Mouse (Mus musculus): ENCODE results near the gene Fem1a. TPM values are rescaled to one million over a fixed set of nuclear protein-coding genes. Genes with fewer than 3 reads are reported as not detected.

Fem1a gene
- polyA plus RNA-seq, 1 experiment from 2014 or later = 25.6 TPM

DNA sequence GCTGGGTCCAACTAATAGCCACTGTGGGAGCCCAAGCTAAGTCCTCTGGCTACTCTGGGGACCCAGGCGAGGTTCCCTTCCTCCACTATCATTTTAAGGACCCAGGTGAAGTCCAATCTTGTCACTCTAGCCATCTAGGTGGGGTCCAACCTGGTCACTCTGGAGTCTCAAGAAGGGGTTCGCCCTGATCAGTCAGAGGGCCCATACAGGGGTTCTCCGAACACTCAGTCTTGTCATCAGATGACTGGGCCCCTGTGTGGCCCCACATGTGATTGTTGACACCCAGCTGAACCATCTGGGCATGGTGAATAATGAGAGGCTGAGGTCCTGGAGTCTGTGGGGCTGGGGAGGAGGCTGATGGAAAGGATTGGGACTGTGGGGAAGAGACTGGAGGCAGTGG, 13.1 kb downstream of the Fem1a start:
- Histone ChIP-seq H3K27ac (ENCODE audit: low read length) (peak overlapping the region; percentile 92), H3K27me3 (ENCODE audit: control insufficient read depth, insufficient read depth, low read length) (no peaks in the 10 kb centered on the region), H3K9ac (ENCODE audit: low read length) (peak overlapping the region; percentile 70), H3K9me3 (replicated peaks; ENCODE audit: control insufficient read depth, low read length) (no peaks in the 10 kb centered on the region), H3K36me3 (ENCODE audit: control insufficient read depth, insufficient read depth) (peaks cover 22% of the 10 kb centered on the region), H3K4me3 (ENCODE audit: low read length) (peak overlapping the region; percentile 53), H3K4me2 (ENCODE audit: low read depth, low read length) (peak overlapping the region; percentile 77), H3K4me1 (ENCODE audit: control insufficient read depth, insufficient read depth, low read length) (peaks cover 17% of the 10 kb centered on the region)
- no peak for ATAC-seq (replicated peaks; ENCODE audit: extremely low read depth, insufficient read depth, low FRiP score)
- WGBS = 71% methylated on average over 3 of the region's 3 CpGs

DNA sequence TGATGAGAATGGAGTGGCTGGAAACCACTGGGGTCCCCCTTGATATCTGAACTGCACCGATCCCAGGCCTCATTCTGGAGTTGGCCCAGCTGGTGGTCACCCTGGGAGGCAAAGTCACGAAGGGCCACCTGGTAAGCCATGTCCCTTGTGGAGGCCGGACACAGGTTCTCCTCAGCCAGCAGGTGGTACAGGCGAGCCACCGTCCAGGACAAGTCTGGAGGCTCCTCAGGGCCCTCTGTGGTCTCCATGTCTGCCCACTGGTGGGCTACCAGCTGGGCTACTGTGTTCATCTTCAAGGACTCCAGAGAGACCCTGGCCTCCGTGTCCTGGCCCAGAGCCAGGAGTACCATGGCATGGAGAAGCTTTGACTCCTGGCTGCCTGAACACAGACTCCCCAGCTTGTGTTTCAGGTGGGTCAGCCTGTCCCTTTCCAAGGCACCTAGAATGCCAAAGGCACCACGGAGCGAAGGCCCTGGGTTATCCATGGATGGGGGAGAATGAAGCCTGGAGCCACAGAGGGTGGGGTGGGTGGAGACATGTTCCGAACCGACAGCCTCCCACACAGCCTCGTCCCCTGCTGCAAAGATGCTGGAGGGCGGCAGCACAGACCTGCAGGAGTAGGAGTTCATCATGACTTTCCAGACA, 15.1 kb downstream of the Fem1a start:
- Histone ChIP-seq H3K36me3 (ENCODE audit: control insufficient read depth, insufficient read depth) (peaks cover 22% of the 10 kb centered on the region), H3K4me1 (ENCODE audit: control insufficient read depth, insufficient read depth, low read length) (peaks cover 17% of the 10 kb centered on the region), H3K4me2 (ENCODE audit: low read depth, low read length) (no peak overlapping the region), H3K4me3 (ENCODE audit: low read length) (no peak overlapping the region), H3K9me3 (replicated peaks; ENCODE audit: control insufficient read depth, low read length) (no peaks in the 10 kb centered on the region), H3K9ac (ENCODE audit: low read length) (no peak overlapping the region; the same call in 1 of the 2 replicates), H3K27me3 (ENCODE audit: control insufficient read depth, insufficient read depth, low read length) (no peaks in the 10 kb centered on the region), H3K27ac (ENCODE audit: low read length) (no peak overlapping the region)
- 86% methylated on average over 12 of the region's 12 CpGs for WGBS
- no peak for ATAC-seq (replicated peaks; ENCODE audit: extremely low read depth, insufficient read depth, low FRiP score)

DNA sequence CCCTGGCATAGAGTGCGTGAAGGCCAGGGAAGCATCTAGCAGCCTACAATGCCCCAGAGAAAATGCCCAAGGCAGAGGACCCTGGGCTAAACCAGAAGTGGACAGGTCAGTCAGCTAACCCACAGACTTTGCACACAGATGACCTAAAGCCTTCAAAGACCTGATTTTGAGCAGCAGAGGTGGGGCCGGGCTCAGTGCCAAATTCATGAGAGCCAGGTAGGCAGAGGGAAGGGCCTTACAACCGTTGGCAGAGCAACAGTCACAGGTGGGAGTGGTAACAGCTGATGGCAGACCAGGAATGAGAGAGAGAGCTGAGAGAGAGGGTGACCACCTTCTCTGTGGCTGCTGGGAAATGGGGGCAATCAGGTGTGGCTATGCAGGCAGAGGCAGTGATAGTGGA, 16.0 kb downstream of the Fem1a start:
- peaks cover 22% of the 10 kb centered on the region for H3K36me3 ChIP-seq (ENCODE audit: control insufficient read depth, insufficient read depth)
- no peak overlapping the region for H3K27ac ChIP-seq (ENCODE audit: low read length)
- H3K27me3 ChIP-seq (ENCODE audit: control insufficient read depth, insufficient read depth, low read length) = no peaks in the 10 kb centered on the region
- ATAC-seq (replicated peaks; ENCODE audit: extremely low read depth, insufficient read depth, low FRiP score) = no peak
- peaks cover 25% of the 10 kb centered on the region for H3K4me1 ChIP-seq (ENCODE audit: control insufficient read depth, insufficient read depth, low read length)
- WGBS = 67% methylated on average over 3 of the region's 3 CpGs
- H3K9me3 ChIP-seq (replicated peaks; ENCODE audit: control insufficient read depth, low read length) = no peaks in the 10 kb centered on the region
- H3K4me3 ChIP-seq (ENCODE audit: low read length) = no peak overlapping the region
- no peak overlapping the region for H3K4me2 ChIP-seq (ENCODE audit: low read depth, low read length)
- no peak overlapping the region for H3K9ac ChIP-seq (ENCODE audit: low read length)

DNA sequence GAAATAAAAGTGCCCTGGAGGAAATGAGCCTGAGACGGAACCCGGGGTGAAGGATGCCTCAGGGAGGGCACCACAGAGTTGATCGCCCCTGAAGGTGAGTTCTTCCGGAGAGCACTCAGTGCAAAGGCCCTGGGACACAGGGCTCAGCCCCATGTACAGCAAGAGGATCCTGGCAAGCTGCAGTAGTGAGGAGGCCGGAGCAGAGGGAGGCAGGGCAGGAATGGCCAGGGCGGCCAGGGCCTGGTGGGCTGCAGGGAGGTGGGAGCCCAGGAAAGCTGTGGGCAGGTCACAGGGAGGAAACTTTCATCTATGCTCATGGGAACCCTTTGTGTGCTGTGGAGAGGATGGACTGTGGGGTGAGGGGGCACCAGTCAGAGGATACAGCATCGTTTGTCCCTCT, 16.9 kb downstream of the Fem1a start:
- Histone ChIP-seq H3K36me3 (ENCODE audit: control insufficient read depth, insufficient read depth) (peaks cover 23% of the 10 kb centered on the region), H3K27ac (ENCODE audit: low read length) (no peak overlapping the region), H3K27me3 (ENCODE audit: control insufficient read depth, insufficient read depth, low read length) (no peaks in the 10 kb centered on the region), H3K4me1 (ENCODE audit: control insufficient read depth, insufficient read depth, low read length) (peaks cover 30% of the 10 kb centered on the region), H3K9me3 (replicated peaks; ENCODE audit: control insufficient read depth, low read length) (no peaks in the 10 kb centered on the region), H3K4me2 (ENCODE audit: low read depth, low read length) (no peak overlapping the region), H3K4me3 (ENCODE audit: low read length) (no peak overlapping the region), H3K9ac (ENCODE audit: low read length) (no peak overlapping the region)
- ATAC-seq (replicated peaks; ENCODE audit: extremely low read depth, insufficient read depth, low FRiP score) = no peak
- 80% methylated on average over 7 of the region's 7 CpGs for WGBS

DNA sequence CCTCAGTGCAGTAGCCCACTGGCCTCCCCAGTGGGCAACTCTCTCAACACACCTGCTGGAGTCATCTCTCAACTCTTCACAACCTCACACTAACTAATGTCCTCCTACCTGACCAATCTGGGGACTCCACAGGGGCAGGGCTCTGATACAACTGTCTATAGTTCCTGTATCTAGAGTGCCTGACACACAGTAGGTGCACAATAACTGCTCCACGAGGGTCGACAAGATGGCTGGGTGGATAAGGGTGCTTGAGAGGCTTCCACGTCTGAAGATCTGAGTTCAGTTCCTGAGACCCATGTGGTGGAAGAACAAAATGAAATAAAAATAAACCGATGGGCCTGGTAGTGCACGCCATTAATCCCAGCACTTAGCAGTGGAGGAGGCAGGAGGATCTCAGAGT, 17.4 kb downstream of the Fem1a start:
- Histone ChIP-seq H3K9me3 (replicated peaks; ENCODE audit: control insufficient read depth, low read length) (no peaks in the 10 kb centered on the region), H3K9ac (ENCODE audit: low read length) (no peak overlapping the region), H3K4me1 (ENCODE audit: control insufficient read depth, insufficient read depth, low read length) (peaks cover 30% of the 10 kb centered on the region), H3K4me3 (ENCODE audit: low read length) (no peak overlapping the region), H3K27me3 (ENCODE audit: control insufficient read depth, insufficient read depth, low read length) (no peaks in the 10 kb centered on the region), H3K27ac (ENCODE audit: low read length) (no peak overlapping the region), H3K4me2 (ENCODE audit: low read depth, low read length) (no peak overlapping the region), H3K36me3 (ENCODE audit: control insufficient read depth, insufficient read depth) (peaks cover 27% of the 10 kb centered on the region)
- WGBS = 81% methylated on average over 5 of the region's 5 CpGs
- ATAC-seq (replicated peaks; ENCODE audit: extremely low read depth, insufficient read depth, low FRiP score) = no peak

DNA sequence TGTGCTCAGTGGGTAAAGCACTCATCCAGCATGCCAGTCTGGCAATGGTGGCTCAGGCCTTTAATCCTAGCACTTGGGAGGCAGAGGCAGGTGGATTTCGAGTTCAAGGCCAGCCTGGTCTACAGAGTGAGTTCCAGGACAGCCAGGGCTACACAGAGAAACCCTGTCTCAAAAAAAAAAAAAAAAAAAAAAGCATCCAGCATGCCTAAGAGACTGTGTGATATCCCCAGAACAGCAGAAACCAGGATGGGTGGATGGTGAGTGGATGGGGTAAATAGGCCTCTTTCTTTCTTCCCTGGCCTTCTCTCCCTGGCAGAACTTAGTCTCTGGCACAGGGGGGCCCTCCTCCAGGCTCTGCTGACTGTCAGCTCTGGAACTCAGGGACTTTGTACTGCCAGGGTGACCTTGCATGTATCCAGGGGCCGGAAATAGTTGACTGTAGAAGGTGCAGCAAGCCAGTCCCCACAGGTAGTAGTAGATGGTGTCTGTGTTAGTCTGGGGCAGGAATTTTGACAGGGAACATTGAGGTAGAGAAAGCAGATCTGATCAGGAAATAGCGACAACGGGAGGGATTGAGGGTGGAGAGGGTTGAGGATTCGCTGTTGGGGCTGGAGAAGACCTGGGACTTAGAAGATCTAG, 19.4 kb downstream of the Fem1a start:
- H3K27me3 ChIP-seq (ENCODE audit: control insufficient read depth, insufficient read depth, low read length) = no peaks in the 10 kb centered on the region
- 10% methylated on average over 5 of the region's 5 CpGs for WGBS
- peak overlapping the region; percentile 84 for H3K4me3 ChIP-seq (ENCODE audit: low read length)
- peak overlapping the region; percentile 81 for H3K4me2 ChIP-seq (ENCODE audit: low read depth, low read length)
- H3K4me1 ChIP-seq (ENCODE audit: control insufficient read depth, insufficient read depth, low read length) = peaks cover 29% of the 10 kb centered on the region
- no peaks in the 10 kb centered on the region for H3K9me3 ChIP-seq (replicated peaks; ENCODE audit: control insufficient read depth, low read length)
- peaks cover 19% of the 10 kb centered on the region for H3K36me3 ChIP-seq (ENCODE audit: control insufficient read depth, insufficient read depth)
- peak overlapping the region; percentile 95 for H3K27ac ChIP-seq (ENCODE audit: low read length)
- ATAC-seq (replicated peaks; ENCODE audit: extremely low read depth, insufficient read depth, low FRiP score) = peak; percentile 30
- H3K9ac ChIP-seq (ENCODE audit: low read length) = peak overlapping the region; percentile 94

DNA sequence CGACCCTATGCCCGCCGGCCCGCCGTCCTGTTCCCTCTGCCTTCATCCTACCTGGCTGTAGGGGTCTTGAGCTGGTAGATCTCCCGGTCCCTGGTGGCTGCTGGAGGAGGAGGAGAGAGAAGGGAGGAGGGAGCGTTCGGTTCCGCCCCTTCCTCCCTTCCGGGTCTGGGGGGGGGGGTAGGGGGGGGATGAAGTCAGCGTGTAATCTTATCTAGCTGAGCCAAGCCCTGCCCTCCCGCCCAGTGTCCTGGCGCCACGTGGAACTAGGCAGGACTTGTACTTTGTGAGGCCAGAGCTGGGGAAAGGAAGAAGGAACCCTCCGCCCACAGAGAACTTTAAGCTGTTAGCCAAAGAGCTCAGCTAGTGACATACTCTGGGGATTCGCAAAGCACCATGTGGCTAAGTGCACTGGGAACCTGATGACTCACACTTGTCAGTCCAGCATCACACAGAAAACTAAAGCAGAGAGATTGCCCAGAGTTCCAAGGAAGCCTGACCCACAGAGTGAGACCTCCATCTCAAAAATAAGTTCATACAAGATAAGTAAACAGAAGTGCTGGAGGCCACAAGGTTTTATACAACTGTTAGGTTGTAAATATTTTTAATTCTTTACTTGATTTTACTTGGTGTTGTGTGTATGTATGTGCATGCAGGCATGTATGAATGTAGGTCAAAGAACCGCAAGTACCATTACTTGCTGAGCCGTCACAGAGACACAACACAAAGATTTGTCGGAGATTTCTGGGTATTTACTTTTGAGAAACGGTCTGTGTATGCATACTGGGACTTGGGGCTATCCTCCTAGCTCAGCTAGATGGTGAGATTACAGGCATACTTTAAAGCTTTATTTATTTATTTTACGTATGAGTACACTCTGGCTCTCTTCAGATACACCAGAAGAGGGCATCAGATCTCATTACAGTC, 20.3 kb downstream of the Fem1a start, which contains the start of gene Ticam1:
Ticam1 (minus strand) TSS at position 144 of the 924 bp plus-strand sequence.
- peak within 1 kb of the TSS; percentile 94 for H3K9ac ChIP-seq (ENCODE audit: low read length)
- no peaks in the 10 kb centered on the region; the same call in 1 of the 2 replicates for H3K9me3 ChIP-seq (replicated peaks; ENCODE audit: control insufficient read depth, low read length)
- peak within 1 kb of the TSS; percentile 84 for H3K4me3 ChIP-seq (ENCODE audit: low read length)
- H3K36me3 ChIP-seq (ENCODE audit: control insufficient read depth, insufficient read depth) = peaks cover 20% of the 10 kb centered on the region
- peak; percentile 92 for ATAC-seq (replicated peaks; ENCODE audit: extremely low read depth, insufficient read depth, low FRiP score)
- 2% methylated on average over 21 of the region's 21 CpGs for WGBS
- H3K27ac ChIP-seq (ENCODE audit: low read length) = peak within 1 kb of the TSS; percentile 95
- H3K4me2 ChIP-seq (ENCODE audit: low read depth, low read length) = peak within 1 kb of the TSS; percentile 81
- H3K4me1 ChIP-seq (ENCODE audit: control insufficient read depth, insufficient read depth, low read length) = peaks cover 29% of the 10 kb centered on the region
- no peaks in the 10 kb centered on the region for H3K27me3 ChIP-seq (ENCODE audit: control insufficient read depth, insufficient read depth, low read length)

DNA sequence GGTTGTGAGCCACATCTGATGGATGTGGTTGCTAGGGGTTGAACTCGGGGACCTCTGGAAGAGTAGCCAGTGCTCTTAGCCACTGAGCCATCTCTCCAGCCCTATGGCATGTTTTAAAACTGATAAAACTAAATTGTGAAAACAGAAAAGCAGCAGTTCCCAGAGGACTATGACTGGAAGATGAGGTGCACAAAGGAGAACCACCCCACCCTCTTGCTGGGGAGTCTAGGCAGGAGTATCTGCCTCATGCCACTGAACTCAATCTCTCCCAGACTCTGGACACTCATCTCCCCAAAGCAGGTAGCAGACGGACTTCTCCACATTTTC, 20.9 kb downstream of the Fem1a start:
- ATAC-seq (replicated peaks; ENCODE audit: extremely low read depth, insufficient read depth, low FRiP score) = no peak
- peaks cover 20% of the 10 kb centered on the region for H3K36me3 ChIP-seq (ENCODE audit: control insufficient read depth, insufficient read depth)
- H3K27me3 ChIP-seq (ENCODE audit: control insufficient read depth, insufficient read depth, low read length) = no peaks in the 10 kb centered on the region
- H3K4me2 ChIP-seq (ENCODE audit: low read depth, low read length) = peak overlapping the region; percentile 81
- H3K4me1 ChIP-seq (ENCODE audit: control insufficient read depth, insufficient read depth, low read length) = peaks cover 29% of the 10 kb centered on the region
- H3K4me3 ChIP-seq (ENCODE audit: low read length) = peak overlapping the region; percentile 84
- peak overlapping the region; percentile 94 for H3K27ac ChIP-seq (ENCODE audit: low read length)
- H3K9ac ChIP-seq (ENCODE audit: low read length) = peak overlapping the region; percentile 51; the same call in 1 of the 2 replicates
- no peaks in the 10 kb centered on the region; the same call in 1 of the 2 replicates for H3K9me3 ChIP-seq (replicated peaks; ENCODE audit: control insufficient read depth, low read length)
- WGBS = 28% methylated on average over 2 of the region's 2 CpGs

Measured in heart, embryonic 16.5 days (tissue).